Mouse (Mus musculus) C2C12 (cell line): ENCODE measurements around the gene Crip2.

Experiments
- CEBPB ChIP-seq: IDR thresholded peaks from one replicate; pipeline ENCODE4 v1.6.1; 2011; ENCODE audit warnings: low read depth, mild to moderate bottlenecking, control low read depth, moderate library complexity
- CTCF ChIP-seq: IDR thresholded peaks from one replicate; pipeline ENCODE4 v1.5.1; 2011; ENCODE audit not compliant: control insufficient read depth, insufficient read depth, insufficient read length
- MAX ChIP-seq: IDR thresholded peaks from one replicate; pipeline ENCODE4 v1.6.1; 2011; ENCODE audit warnings: mild to moderate bottlenecking, control low read depth
- MYOD1 ChIP-seq: IDR thresholded peaks from one replicate; pipeline ENCODE4 v1.6.1; 2011; ENCODE audit warnings: low read depth; ENCODE audit not compliant: control insufficient read depth, insufficient read length
- MYOG ChIP-seq: IDR thresholded peaks from one replicate; pipeline ENCODE4 v1.6.1; 2011; ENCODE audit not compliant: control insufficient read depth, insufficient read length; ENCODE audit errors: extremely low read depth
- USF1 ChIP-seq: IDR thresholded peaks from one replicate; pipeline ENCODE4 v1.6.1; 2011; ENCODE audit warnings: low read depth, mild to moderate bottlenecking, control low read depth, moderate library complexity

- TF ChIP-seq CEBPB: no peak
- no peak for TF ChIP-seq MAX
- no peak for TF ChIP-seq CTCF
- TF ChIP-seq MYOD1: no peak
- no peak for TF ChIP-seq MYOG
- no peak for TF ChIP-seq USF1
Observed at GRCm38 (mm10) chr12:113136492-113137020, 3.5 kb upstream of the Crip2 start.
